Mouse (Mus musculus): ENCODE data around the gene Cyp2c38.
"Not testable (repeated sequence)": the region's sequence is repeated elsewhere in the genome, so short reads cannot be mapped to it uniquely, and the experiment has no call there.

Cyp2c38 gene

GRCm38 (mm10) chr19:39462941-39463340 lies at the start of gene Cyp2c38:
Gene Cyp2c38, minus strand, starts transcription at chr19:39463075.
- no peak for DNase-seq (ENCODE audit: low spot score)

GRCm38 (mm10) chr19:39510534-39510933 lies 47.7 kb upstream of the Cyp2c38 start, which contains the start of gene Cyp2c39:
Gene Cyp2c39, plus strand, starts transcription at chr19:39510862.
- no peak for DNase-seq (ENCODE audit: low spot score)

GRCm38 (mm10) chr19:39509533-39509932 lies 46.7 kb upstream of the Cyp2c38 start:
- DNase-seq (ENCODE audit: low spot score) = no peak

GRCm38 (mm10) chr19:39506341-39506740 lies 43.5 kb upstream of the Cyp2c38 start:
- DNase-seq (ENCODE audit: low spot score) = no peak

- not testable (repeated sequence) for DNase-seq (ENCODE audit: low spot score)
Measured at GRCm38 (mm10) chr19:39483961-39484360, 21.1 kb upstream of the Cyp2c38 start.

GRCm38 (mm10) chr19:39463923-39464322 lies 1.0 kb upstream of the Cyp2c38 start:
- DNase-seq (ENCODE audit: low spot score) = no peak

All from ovary, postnatal 14 days (tissue).